Mouse (Mus musculus) urinary bladder, postnatal 14 days (tissue): Measurements from ENCODE around the gene Hax1.
A peak's percentile ranks its signal among the peaks of the same experiment; 100 is the strongest.

Experiments
- DNase-seq: peaks from one replicate; pipeline ENCODE4 v3.0.0; 2021; ENCODE audit warnings: low spot score

The Hax1 gene

GRCm38 (mm10) chr3:89962059-89962750, 36.4 kb downstream of the Hax1 start:
- DNase-seq = peak; percentile 54

- no peak for DNase-seq
Measured at GRCm38 (mm10) chr3:89961436-89961835, 37.1 kb downstream of the Hax1 start.

GRCm38 (mm10) chr3:89960469-89960868, 38.1 kb downstream of the Hax1 start:
- peak; percentile 95 for DNase-seq

- no peak for DNase-seq
Measured at GRCm38 (mm10) chr3:89959435-89959834, 39.1 kb downstream of the Hax1 start.

- DNase-seq = no peak
Measured at GRCm38 (mm10) chr3:89957880-89958279, 40.7 kb downstream of the Hax1 start.

GRCm38 (mm10) chr3:89956177-89956971, 42.2 kb downstream of the Hax1 start:
- no peak for DNase-seq

GRCm38 (mm10) chr3:89953420-89953819, 45.2 kb downstream of the Hax1 start:
- peak; percentile 80 for DNase-seq

GRCm38 (mm10) chr3:89948655-89949054, 49.9 kb downstream of the Hax1 start:
- DNase-seq = no peak

- no peak for DNase-seq
Measured at GRCm38 (mm10) chr3:89948021-89948420, 50.6 kb downstream of the Hax1 start.
